Mouse (Mus musculus) frontal cortex, adult (tissue): ENCODE measurements around the gene Ccnb1.
"Not testable (repeated sequence)": the region's sequence is repeated elsewhere in the genome, so short reads cannot be mapped to it uniquely, and the experiment has no call there.

Experiments
- ATAC-seq: cut with Nextera tagmentation; 2 replicates; pipeline ENCODE4 v1.9.2; 2017; ENCODE audit warnings: mild to moderate bottlenecking, moderate library complexity, mixed read lengths; ENCODE audit not compliant: low TSS enrichment

Ccnb1 gene

GRCm38 (mm10) chr13:100774704-100775103 lies 11.7 kb downstream of the Ccnb1 start:
- no peak for ATAC-seq

GRCm38 (mm10) chr13:100755329-100755728 lies 31.0 kb downstream of the Ccnb1 start:
- ATAC-seq = no peak

GRCm38 (mm10) chr13:100754186-100754585 lies 32.2 kb downstream of the Ccnb1 start:
- ATAC-seq = no peak

- ATAC-seq = no peak
These were observed 33.4 kb downstream of the Ccnb1 start for GRCm38 (mm10) chr13:100753011-100753410.

- ATAC-seq = no peak
These were observed 33.8 kb downstream of the Ccnb1 start for GRCm38 (mm10) chr13:100752529-100752928.

GRCm38 (mm10) chr13:100751402-100751801 lies 35.0 kb downstream of the Ccnb1 start:
- no peak for ATAC-seq

- ATAC-seq = no peak
These were observed 35.6 kb downstream of the Ccnb1 start for GRCm38 (mm10) chr13:100750799-100751198.

- no peak for ATAC-seq
These were observed 37.7 kb downstream of the Ccnb1 start for GRCm38 (mm10) chr13:100748638-100749037.

- peak; percentile 5; the same call in 1 of the 2 replicates for ATAC-seq
These were observed 40.3 kb downstream of the Ccnb1 start for GRCm38 (mm10) chr13:100746090-100746489.

GRCm38 (mm10) chr13:100744036-100744744 lies 42.2 kb downstream of the Ccnb1 start, which contains the start of gene Mrps36:
Gene Mrps36 (minus strand): TSS chr13:100744659.
- ATAC-seq = peak; percentile 91

- peak; percentile 21 for ATAC-seq
These were observed 42.9 kb downstream of the Ccnb1 start for GRCm38 (mm10) chr13:100743346-100744035.

- no peak for ATAC-seq
These were observed 43.5 kb downstream of the Ccnb1 start for GRCm38 (mm10) chr13:100742831-100743230.

- ATAC-seq = no peak
These were observed 53.6 kb downstream of the Ccnb1 start for GRCm38 (mm10) chr13:100732756-100733155.

- not testable (repeated sequence) for ATAC-seq
These were observed 54.8 kb downstream of the Ccnb1 start for GRCm38 (mm10) chr13:100731462-100732046.

GRCm38 (mm10) chr13:100730861-100731176 lies 55.6 kb downstream of the Ccnb1 start, which contains the start of gene Cdk7:
Gene Cdk7 (minus strand): TSS chr13:100730939.
- peak; percentile 98 for ATAC-seq

GRCm38 (mm10) chr13:100730153-100730860 lies 56.1 kb downstream of the Ccnb1 start:
- peak; percentile 91 for ATAC-seq
